Mouse (Mus musculus) bone marrow macrophage, adult 2 months (primary cell): ENCODE measurements around the gene Vegfb.

Experiments
- CTCF ChIP-seq: IDR thresholded peaks from 2 replicates; pipeline ENCODE4 v1.5.1; 2012; ENCODE audit warnings: low read depth, mild to moderate bottlenecking, low read length, moderate library complexity
- POLR2A ChIP-seq: IDR thresholded peaks from 2 replicates; pipeline ENCODE4 v1.6.1; 2012; ENCODE audit warnings: mild to moderate bottlenecking, low read depth, low read length, borderline replicate concordance

- TF ChIP-seq POLR2A (no peak), CTCF (no peak)
These were observed 53.1 kb downstream of the Vegfb start, which contains the start of gene Kcnk4 for GRCm38 (mm10) chr19:6934195-6934977.
